Mouse (Mus musculus): ENCODE measurements around the gene Nin. TPM values are rescaled to one million over a fixed set of nuclear protein-coding genes. Genes with fewer than 3 reads are reported as not detected.

Gene Nin
- polyA plus RNA-seq, 1 experiment = 14.2 TPM

DNA sequence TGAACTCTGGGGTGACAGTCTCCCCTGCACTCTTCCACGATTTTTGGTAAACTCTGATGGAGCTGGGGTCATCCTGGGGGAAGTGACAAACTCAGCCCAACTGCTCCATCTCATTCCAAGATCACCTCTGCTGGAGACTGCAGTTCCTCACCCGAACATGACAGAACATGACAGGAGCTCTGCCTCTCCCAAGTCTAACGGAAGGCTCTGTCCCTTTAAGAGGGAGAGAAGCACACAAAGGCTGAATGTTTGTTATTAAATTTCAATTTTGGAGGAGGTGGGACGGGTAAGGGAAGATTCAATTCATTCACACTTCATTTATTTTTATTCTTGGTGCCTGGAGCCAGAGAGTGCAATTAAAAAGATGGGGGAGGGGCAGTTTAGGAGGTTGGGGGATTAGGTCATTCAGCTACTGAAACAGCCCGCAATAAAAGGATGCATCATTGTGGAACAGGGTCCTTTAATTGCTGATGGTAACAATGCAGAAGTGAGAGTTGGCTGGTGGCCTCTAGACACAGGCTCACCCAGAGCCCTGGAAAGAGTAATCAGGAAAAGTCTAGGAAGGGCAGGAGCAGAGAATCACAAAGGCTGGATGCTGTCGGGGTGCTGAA, 44.8 kb downstream of the Nin start:
- no peak for TF ChIP-seq POLR2A (IDR thresholded peaks at IDR 0.05; ENCODE audit: low read depth, low read length)
- TF ChIP-seq CTCF (IDR thresholded peaks at IDR 0.05; ENCODE audit: borderline replicate concordance, insufficient read depth, low read length) = no peak
- H3K27ac ChIP-seq (ENCODE audit: insufficient read depth, low read length) = no peak overlapping the region
- H3K4me3 ChIP-seq (ENCODE audit: insufficient read depth, low read length) = no peak overlapping the region
- H3K4me1 ChIP-seq (ENCODE audit: control insufficient read depth, insufficient read depth, low read length) = no peaks in the 10 kb centered on the region

DNA sequence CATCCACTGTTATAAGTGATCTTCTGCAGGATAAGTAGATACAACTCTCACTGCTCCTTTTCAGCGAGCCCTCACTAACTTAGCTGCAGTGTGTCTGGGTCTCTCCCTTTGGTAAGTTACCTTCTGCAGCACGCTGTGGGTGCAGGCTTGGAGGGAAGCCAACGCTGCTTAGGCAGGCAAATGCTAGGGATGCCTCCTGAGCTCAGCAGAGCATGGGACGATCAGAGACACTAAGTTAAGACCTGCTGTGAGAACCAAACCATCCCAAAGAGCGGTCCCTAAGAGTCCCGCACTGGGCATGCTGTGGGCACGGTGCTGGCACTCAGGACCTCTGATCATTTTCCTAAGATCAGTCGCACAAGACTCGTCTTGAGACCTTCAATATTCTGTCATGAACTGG, 45.7 kb downstream of the Nin start:
- no peak overlapping the region for H3K4me3 ChIP-seq (ENCODE audit: insufficient read depth, low read length)
- TF ChIP-seq POLR2A (IDR thresholded peaks at IDR 0.05; ENCODE audit: low read depth, low read length) = no peak
- TF ChIP-seq CTCF (IDR thresholded peaks at IDR 0.05; ENCODE audit: borderline replicate concordance, insufficient read depth, low read length) = no peak
- H3K4me1 ChIP-seq (ENCODE audit: control insufficient read depth, insufficient read depth, low read length) = no peaks in the 10 kb centered on the region
- H3K27ac ChIP-seq (ENCODE audit: insufficient read depth, low read length) = no peak overlapping the region

DNA sequence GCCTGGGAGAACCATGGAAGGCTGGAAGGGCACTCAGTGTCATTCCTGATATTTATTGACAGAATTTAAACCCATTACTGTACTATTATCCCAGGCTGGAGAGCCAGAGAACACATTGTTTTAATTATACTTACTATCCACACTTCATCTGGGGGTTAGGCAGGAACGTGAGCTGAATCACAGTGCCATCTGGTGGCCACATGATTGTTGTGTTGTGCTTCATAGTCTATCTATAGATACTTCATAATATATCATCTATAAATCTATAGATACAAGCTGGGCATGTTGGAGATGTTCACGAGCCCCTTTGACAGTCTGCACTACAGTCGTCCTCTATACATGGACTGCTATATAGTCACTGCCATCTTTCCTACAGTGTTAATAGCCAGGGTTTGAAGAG, 51.4 kb downstream of the Nin start:
- H3K4me3 ChIP-seq (ENCODE audit: insufficient read depth, low read length) = no peak overlapping the region
- H3K4me1 ChIP-seq (ENCODE audit: control insufficient read depth, insufficient read depth, low read length) = no peaks in the 10 kb centered on the region
- peak; percentile 77; the same call in 1 of the 2 replicates for TF ChIP-seq CTCF (IDR thresholded peaks at IDR 0.05; ENCODE audit: borderline replicate concordance, insufficient read depth, low read length)
- TF ChIP-seq POLR2A (IDR thresholded peaks at IDR 0.05; ENCODE audit: low read depth, low read length) = no peak
- H3K27ac ChIP-seq (ENCODE audit: insufficient read depth, low read length) = no peak overlapping the region

DNA sequence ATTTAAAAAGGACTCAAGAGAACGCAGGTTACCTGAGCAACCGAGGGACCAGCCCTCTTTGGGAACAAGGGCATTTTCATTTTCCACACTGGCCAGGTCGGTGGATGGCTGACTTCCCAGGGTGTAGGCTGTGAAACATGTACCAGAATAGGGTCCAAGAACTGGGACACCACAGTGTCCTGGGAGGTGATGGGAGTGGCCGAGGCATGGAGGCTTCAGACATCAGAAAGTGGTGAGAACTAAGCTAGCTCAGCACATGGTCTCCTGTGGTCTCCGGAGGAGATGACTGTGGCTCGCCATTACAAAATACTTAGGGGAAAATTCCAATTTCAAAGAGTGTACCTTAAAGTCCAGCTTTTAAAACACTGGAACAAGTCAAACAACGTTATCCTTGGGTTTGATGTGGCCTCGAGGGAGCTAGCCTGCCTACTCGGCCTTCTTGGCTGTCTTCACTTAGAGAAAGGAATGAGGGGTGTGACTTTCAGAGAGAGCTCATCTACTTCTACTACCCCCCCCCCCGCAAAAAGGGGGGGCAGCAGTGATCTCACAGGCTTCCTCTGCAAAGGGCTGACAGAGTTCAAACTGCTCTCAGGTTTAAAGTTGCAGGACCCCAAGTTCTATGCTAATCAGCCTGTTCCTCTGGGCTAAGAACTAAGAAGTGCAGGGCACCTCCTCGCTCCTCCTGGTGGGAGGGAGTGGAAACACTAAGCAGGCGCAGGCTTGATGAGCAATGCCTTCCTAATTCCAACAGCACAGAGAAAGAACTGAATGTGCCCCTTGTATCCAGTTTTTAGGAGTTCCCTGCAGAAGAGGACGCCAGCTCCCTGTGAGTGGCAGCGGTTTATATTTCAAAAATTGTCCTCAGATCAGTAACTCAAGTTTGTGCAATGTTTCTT, 54.3 kb downstream of the Nin start:
- no peak for TF ChIP-seq POLR2A (IDR thresholded peaks at IDR 0.05; ENCODE audit: low read depth, low read length)
- peak; percentile 65; the same call in 1 of the 2 replicates for TF ChIP-seq CTCF (IDR thresholded peaks at IDR 0.05; ENCODE audit: borderline replicate concordance, insufficient read depth, low read length)
- Histone ChIP-seq H3K4me1 (ENCODE audit: control insufficient read depth, insufficient read depth, low read length) (no peaks in the 10 kb centered on the region), H3K4me3 (ENCODE audit: insufficient read depth, low read length) (no peak overlapping the region), H3K27ac (ENCODE audit: insufficient read depth, low read length) (no peak overlapping the region)

DNA sequence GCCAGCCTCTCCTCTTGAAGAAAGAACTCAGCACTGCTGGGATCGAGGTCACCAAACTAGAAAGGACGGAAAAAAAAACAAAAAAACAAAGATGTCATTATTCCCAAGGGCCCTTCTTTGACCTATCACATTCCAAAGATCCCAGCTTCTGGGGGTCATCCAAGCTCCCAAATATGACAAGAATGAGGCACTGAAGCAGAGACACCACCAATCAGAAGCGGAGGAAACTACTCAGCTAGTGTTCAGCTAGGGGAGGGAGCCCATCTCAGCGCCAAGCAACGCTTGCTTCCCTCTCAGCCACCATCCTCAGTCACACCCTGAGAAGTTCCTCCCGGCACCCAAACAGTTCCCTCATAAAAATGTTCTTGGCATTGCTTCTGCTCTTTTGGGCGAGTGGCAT, 62.8 kb downstream of the Nin start:
- no peak overlapping the region for H3K27ac ChIP-seq (ENCODE audit: insufficient read depth, low read length)
- H3K4me3 ChIP-seq (ENCODE audit: insufficient read depth, low read length) = no peak overlapping the region
- TF ChIP-seq POLR2A (IDR thresholded peaks at IDR 0.05; ENCODE audit: low read depth, low read length) (no peak), CTCF (IDR thresholded peaks at IDR 0.05; ENCODE audit: borderline replicate concordance, insufficient read depth, low read length) (no peak)
- H3K4me1 ChIP-seq (ENCODE audit: control insufficient read depth, insufficient read depth, low read length) = 0 out of 2 replicates have a peak, but pooled peaks cover 2% of the 10 kb centered on the region

DNA sequence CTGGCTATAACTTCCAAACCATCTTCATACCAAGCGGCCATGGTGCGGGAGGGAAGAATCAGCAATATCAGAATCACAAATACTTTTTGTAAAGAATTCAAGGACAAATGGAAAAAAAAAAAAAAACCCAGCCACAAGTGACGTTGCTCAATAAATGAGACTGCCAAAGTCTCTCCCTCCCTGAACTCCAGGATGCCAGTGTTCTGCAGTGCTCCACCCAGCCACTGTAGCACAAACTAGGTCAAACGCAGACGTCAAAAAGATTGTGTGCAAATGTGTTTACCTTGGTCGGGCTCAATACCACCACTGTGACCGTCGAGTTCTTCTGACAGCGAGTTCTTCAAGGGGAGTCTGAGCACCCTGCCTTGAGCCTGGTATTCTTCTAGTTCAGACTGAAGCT, 64.8 kb downstream of the Nin start:
- H3K27ac ChIP-seq (ENCODE audit: insufficient read depth, low read length) = no peak overlapping the region
- H3K4me3 ChIP-seq (ENCODE audit: insufficient read depth, low read length) = no peak overlapping the region
- TF ChIP-seq POLR2A (IDR thresholded peaks at IDR 0.05; ENCODE audit: low read depth, low read length) (no peak), CTCF (IDR thresholded peaks at IDR 0.05; ENCODE audit: borderline replicate concordance, insufficient read depth, low read length) (no peak)
- 0 out of 2 replicates have a peak, but pooled peaks cover 2% of the 10 kb centered on the region for H3K4me1 ChIP-seq (ENCODE audit: control insufficient read depth, insufficient read depth, low read length)

DNA sequence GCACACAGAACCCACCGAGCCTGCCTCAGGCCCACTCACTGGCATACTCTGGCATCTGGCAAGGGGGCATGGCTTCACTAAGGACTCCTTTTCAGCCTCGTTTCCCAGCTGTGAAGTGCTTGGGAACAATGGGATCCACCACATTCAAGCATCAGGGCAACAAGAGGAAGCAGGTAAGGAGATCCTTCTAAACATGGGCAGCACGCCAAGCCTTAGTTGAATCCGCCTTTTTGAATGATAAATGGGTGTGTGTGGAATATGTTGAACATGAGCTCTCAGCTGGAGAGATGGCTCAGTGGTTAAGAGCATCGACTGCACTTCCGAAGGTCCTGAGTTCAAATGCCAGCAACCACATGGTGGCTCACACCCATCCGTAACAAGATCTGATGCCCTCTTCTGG, 66.2 kb downstream of the Nin start:
- Histone ChIP-seq H3K27ac (ENCODE audit: insufficient read depth, low read length) (no peak overlapping the region), H3K4me1 (ENCODE audit: control insufficient read depth, insufficient read depth, low read length) (0 out of 2 replicates have a peak, but pooled peaks cover 2% of the 10 kb centered on the region), H3K4me3 (ENCODE audit: insufficient read depth, low read length) (no peak overlapping the region)
- no peak for TF ChIP-seq CTCF (IDR thresholded peaks at IDR 0.05; ENCODE audit: borderline replicate concordance, insufficient read depth, low read length)

DNA sequence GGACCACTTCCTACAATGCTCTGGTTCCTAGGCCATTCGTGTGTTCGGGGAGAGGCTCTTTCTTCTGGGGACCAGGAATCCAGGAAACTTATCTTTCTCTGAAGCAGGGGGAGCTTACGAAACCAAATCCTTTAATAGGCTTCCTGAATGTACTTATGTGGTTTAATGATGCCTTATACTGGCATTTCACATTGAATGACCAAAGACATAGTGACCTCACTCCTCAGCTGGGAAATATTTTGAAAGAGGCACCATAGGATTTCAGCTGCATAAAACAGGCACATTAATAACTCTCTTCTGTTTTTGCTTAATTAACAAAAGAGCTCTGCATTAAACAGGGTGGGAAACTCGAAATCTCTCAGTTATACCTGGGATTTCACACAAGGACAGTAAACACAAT, 69.2 kb downstream of the Nin start:
- Histone ChIP-seq H3K27ac (ENCODE audit: insufficient read depth, low read length) (no peak overlapping the region), H3K4me3 (ENCODE audit: insufficient read depth, low read length) (no peak overlapping the region), H3K4me1 (ENCODE audit: control insufficient read depth, insufficient read depth, low read length) (no peaks in the 10 kb centered on the region)
- TF ChIP-seq POLR2A (IDR thresholded peaks at IDR 0.05; ENCODE audit: low read depth, low read length) (no peak), CTCF (IDR thresholded peaks at IDR 0.05; ENCODE audit: borderline replicate concordance, insufficient read depth, low read length) (no peak)

DNA sequence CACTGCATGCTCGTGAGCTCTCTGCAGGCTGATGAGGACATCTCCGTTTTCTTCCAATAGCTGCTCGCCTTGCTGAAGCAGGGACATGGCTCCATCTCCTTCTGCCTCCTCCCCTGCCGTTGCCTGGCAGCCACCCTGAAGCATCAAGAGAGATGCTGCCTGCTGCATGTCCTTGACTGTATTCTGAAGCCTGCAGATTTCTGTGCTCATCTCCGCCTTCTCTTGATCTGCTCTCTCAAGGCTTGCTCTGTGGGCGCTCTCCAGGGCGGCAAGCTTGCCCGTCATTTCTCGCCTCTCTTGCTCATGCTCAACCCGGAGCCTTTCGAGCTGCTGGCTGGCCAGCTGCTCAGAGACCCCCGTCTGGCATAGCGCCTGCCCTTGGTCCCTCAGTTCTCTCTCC, 70.1 kb downstream of the Nin start:
- no peaks in the 10 kb centered on the region for H3K4me1 ChIP-seq (ENCODE audit: control insufficient read depth, insufficient read depth, low read length)
- TF ChIP-seq CTCF (IDR thresholded peaks at IDR 0.05; ENCODE audit: borderline replicate concordance, insufficient read depth, low read length) = no peak
- no peak for TF ChIP-seq POLR2A (IDR thresholded peaks at IDR 0.05; ENCODE audit: low read depth, low read length)
- H3K27ac ChIP-seq (ENCODE audit: insufficient read depth, low read length) = no peak overlapping the region
- no peak overlapping the region for H3K4me3 ChIP-seq (ENCODE audit: insufficient read depth, low read length)

DNA sequence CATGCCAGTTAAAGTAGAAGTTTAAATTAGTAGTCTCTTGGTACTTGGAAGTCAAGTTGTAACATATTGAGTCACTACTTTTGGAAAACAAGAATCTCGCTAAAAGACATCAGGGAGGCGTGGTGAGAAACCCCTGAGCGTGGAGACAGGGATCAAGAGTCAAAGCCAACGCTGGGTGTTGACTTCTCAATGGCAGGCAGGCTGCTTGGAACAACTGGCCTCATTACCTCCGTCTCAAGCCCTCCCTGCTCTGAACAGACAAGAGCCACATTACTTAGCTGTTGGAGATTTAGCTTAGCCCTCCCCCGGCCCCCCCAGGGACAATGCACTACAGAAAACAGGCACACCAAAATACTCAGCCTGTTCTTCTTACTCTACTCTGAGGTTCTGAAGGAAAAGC, 72.5 kb downstream of the Nin start:
- TF ChIP-seq CTCF (IDR thresholded peaks at IDR 0.05; ENCODE audit: borderline replicate concordance, insufficient read depth, low read length) (no peak), POLR2A (IDR thresholded peaks at IDR 0.05; ENCODE audit: low read depth, low read length) (no peak)

More for the DNA sequence above, 72.5 kb downstream of the Nin start:
- Histone ChIP-seq H3K27ac (ENCODE audit: insufficient read depth, low read length) (no peak overlapping the region), H3K4me1 (ENCODE audit: control insufficient read depth, insufficient read depth, low read length) (no peaks in the 10 kb centered on the region), H3K4me3 (ENCODE audit: insufficient read depth, low read length) (no peak overlapping the region)
